Mouse (Mus musculus): ENCODE measurements at regions not wholly inside any gene's neighbourhood (a gene's known extent, or its start where the extent isn't known, plus 50 kb on each side); places are given as distances from the start of the nearest gene placed in this dataset.

DNA sequence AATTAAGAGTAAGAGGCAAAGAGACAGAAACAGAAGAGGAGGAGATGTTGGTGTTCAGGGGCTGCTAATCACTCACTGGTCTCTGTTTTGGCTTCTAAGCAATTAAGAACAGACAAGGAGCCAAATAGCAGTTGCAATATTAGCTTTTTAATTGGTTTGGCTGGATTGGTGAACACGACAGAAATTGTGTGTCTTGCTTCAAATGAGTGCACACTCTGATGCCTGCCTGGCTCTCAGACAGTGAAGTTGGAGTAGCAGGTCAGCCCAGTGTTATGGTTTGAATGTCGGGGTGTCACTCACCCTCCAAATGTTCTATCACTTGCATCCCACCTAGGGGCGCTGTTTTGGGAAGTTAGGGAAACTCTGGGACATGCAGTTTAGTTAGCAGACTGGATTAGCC lies 120.3 kb upstream of the Pbx1 start:
- TF ChIP-seq CTCF (conservative IDR thresholded peaks at IDR 0.05; ENCODE audit: low read length) (no peak), NANOG (IDR thresholded peaks at IDR 0.05; ENCODE audit: borderline replicate concordance, low read length) (no peak), POU5F1 (IDR thresholded peaks at IDR 0.05; ENCODE audit: borderline replicate concordance, low read length) (no peak)

Data from E14TG2a.4 (cell line).